Mouse (Mus musculus) heart, adult 9 months (tissue): ENCODE measurements around the gene Sh3yl1.

Source experiments
- DNase-seq, 2 experiments: peaks; one replicate each; pipeline ENCODE4 v3.0.0; 2022; ENCODE audit warnings: low spot score in 2 of 2

Sh3yl1 gene

DNA sequence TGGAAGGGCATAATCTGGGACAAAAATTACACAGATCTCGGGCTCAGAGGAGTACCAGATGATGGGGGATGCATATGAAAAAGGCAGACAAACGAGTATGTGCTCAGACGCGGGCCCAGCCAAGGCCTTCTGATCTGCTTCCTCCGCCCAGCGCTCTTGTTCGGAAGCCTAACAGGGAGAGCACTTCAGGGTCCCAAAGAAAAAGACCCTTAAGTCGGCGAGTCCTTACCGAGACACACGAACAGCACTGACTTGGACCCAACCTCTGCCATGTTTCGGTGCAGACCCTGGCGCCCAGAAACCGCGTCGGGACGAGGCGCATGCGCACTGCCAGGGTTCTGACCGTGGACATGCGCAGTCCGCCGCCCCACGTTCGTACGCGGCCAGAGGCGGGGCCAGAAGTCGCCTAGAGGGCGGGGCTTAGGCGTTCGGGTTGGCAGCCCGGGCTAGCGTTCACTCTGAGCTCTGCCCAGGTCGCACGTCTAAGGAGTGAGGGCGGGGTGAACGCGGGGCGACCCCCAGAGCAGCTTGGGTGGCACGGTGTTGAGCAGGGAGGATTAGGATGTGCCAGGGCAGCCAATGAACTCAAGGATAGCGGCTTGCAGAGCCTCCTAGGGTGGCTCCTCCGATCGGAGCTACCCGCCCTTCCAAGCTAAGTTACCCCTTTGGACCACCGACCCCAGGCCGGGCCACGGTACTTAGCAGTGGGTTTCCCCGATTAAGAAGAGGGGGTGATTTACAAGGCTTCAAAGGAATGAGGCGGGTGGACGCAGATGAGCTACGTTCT, at the start of gene Sh3yl1, which contains the start of gene Acp1:
TSS of gene Sh3yl1 (plus strand) at position 408 of the 787 bp plus-strand sequence.
TSS of gene Acp1 (minus strand) at position 329 of the 787 bp plus-strand sequence.
- peak; percentile 93 to 94 for DNase-seq

DNA sequence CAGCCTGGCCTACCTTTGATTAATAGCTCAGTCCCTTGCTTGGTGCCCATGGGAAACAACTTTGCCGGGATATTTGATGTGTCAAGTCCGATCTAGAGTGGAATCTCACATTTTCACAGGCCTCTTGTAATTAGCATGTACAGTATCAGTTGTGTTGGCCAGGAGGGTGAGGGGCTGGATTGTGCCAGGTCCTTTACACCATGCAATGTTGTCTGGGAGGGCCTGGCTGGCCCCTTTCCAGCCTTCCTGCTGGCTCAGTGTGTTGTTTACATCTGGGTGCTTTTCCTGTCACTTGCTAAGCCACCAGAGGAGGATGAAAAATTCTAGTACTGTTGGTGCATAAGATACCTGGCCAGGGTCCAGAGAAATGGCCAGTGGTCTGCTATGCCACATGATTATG, 47.1 kb upstream of the Sh3yl1 start:
- no peak for DNase-seq

DNA sequence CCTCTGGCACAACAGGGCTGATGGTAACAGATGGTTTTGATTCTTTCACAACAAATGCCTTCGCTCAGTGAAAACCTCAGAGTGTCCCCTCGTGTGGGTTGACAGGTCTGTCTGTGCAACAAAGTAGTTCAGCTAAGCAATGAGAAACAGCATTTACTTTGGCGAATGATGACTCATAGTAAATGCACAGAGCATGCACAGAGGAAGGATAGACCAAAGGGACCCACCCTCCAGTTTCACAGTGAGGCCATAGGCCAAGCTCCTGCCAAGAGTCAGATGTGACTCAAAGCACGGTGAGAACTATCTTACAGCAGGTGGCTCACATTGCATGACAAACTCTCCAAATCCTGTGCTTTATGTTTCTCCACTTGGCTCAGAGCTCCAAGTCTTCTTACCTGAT, 45.7 kb upstream of the Sh3yl1 start:
- DNase-seq: no peak

DNA sequence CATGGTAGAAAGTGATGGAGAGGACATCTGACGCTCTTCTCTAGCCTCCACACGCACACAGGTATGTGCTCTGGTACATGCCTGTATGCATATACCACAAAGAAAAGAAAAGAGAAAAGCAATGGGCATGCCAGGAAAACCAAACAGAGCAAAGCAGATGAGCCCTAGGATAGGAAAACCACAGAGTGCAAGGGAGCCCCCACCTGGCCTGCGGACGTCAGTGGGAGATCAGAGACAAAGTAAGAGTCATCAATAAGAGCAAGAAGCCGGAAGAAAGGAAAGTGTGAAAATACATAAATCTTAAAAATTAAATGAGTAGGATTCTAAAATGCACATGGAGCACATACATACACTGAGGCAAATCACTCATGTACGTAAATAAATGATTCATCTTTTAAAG, 32.0 kb upstream of the Sh3yl1 start:
- no peak for DNase-seq

DNA sequence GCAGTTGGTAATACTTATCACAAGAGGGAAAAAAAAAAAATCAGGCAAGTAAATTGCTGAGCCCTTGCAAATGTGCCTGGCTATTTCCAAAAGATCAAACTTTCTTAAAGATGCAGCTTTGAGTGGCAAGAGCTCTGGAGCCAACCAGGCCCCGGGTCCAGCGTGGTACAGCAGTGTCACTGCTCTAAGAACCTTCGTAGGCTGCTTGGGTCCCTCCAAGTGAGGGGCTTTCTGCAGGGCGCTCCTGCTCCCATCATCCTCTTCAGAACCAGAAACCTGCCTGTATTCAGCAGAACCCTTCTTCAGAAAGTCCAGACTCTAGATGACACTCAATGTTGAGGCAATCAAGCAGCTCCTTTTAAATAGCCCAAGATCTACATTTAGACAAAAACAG, 27.9 kb upstream of the Sh3yl1 start:
- DNase-seq: no peak

DNA sequence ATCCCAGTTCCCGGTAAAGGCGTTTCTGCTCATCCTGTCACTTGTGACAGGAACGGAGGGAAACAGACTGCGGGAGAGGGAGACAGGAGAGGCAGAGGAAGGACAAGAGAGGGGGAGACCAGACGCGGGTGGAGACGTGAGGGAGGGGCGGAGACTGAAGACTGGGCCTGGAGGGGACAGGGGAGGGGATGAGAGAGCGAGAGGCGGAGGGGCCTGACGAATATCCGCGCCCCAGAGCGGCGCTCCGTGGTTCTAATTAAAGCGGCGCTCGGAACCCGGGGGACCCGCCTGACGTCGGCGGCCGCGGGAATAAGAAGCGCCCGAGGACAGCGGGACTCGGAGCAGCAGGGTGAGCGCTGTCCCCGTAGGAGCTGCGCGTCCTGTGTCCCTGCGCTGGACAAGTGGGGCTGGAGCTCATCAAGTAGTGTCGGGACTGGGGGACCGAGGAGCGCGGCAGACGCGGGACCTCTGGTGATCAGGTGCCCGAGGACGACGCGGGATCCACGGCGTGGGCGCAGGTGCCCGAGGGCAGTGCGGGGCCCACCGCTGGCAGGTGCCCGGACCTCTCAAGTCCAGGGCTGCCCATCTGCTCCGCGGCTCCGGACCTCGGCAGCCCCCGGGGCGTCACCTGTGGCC, 27.4 kb upstream of the Sh3yl1 start, which contains the start of gene Alkal2:
TSS of gene Alkal2 (plus strand) at position 337 of the 636 bp plus-strand sequence.
- peak; percentile 16 to 23 for DNase-seq

DNA sequence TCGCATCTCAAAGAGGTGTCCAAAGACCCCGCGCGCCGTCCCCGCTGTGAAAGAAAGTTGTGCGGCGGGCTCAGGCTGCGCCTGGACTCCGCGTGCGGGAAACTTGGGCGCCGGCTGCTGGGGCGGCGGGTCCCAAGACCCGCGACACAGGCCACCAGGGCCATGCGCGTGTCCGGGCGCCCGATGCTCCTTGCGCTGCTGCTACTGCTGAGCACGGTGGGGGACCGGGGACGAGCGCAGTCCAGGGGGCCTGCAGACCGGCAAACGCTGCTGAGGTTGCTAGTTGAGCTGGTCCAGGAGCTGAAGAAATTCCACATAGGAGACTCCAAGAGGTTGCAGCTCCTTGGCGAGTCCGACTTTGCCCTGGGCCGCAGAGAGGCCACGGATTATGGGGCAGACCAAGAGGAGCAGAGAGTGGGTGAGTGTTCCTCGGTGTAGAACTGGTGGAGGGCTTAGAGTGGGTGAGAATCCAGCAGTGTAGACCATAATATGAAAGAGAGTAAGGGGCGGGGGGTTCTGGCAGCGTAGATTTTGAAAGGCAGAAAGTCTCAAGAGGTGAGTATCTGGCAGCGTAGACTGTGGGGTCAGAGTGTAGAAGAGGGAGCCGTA, 26.7 kb upstream of the Sh3yl1 start:
- DNase-seq: no peak

DNA sequence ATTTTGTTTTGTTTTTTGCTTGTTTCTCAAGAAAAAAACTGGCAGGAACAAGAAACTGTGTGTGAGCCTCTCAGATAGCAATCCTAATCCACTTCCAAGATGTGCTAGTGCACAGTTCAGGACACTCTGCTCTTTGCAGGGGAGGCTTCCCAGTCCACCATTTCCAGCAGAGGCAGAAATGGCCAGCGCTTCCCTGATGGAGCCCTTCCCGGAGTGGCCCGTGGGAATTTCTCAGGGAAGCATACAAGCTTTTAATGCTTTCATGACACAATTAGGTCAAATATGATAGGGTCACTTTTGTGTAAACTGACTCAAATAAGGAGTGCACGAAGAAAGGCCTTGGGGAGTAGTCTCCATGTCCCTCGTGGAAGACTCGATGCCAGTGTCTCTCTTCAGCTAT, 25.6 kb upstream of the Sh3yl1 start:
- peak; percentile 35 to 44 for DNase-seq

DNA sequence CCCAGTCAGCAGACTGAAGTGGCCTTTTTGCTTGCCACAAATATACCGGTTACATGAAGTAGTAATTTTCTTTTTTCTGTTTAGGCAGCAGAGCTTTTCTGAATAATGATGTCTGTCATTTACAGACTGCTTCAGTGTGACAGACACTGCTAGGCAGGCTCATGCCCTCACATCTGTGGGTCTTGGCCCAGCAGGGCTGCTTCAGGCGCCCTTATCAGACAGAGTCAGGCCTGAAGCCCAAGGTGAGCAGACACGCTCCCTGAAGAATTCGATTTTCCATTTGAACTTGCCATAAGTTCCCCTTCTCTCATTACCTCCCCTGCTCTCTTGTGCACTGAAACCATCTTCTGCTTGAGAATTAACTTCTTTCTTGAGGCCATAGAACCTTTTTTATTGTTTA, 23.5 kb upstream of the Sh3yl1 start:
- DNase-seq: no peak

DNA sequence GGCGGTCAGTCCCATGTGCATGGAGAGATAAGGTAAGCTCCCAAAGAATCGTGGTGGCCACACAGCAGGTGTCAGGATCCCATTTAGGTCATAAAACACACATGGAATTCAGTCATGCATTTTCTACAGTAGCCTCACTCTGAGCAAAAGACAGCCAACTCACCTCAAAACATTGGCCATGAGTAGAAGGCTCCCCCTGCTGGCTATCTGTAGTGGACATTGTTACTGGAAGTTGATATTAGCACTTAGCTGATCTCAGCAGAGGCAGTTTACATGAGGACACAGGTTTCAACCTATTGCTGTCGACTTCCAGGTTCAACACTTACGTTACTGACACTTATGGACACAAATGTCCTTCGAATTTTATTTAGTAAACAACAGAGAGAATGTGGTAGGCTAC, 21.4 kb upstream of the Sh3yl1 start:
- peak in 1 of 2 experiments; percentile 36 for DNase-seq

DNA sequence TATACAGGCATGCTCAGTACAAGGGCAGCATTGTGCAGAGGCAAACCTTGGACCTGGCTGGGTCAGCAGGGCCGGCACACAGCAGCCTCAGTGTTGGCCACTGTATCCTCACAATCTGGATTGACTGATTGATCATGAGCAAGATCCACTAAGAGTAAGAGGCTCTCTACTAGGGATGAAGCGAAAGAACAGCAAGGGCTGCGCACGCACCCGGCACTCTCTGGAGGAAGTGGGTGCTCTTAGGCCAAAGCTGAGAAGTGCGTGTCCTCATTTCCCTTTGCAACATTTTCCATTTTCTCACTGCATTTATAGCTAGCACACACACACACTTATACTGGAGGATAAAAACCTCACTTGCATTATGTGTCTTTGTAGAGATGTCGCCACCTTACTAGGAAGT, 20.0 kb upstream of the Sh3yl1 start:
- DNase-seq: no peak

DNA sequence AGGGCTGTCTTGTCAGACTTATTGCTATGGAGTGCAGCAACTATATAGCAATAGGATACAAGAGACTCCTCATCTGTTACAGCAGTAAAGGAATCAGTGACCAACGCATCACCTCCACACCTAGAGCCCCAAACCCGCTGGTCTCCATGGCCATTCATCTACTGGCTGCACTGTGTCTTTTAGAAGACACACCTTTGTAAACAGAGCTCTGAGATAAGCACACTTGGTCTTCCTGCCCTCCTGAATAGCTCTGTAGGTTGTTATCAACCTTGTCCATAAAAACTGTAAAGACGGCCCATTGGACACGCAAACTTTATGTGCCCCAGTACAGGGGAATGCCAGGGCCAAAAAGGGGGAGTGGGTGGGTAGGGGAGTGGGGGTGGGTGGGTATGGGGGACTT, 14.4 kb upstream of the Sh3yl1 start:
- DNase-seq: no peak

DNA sequence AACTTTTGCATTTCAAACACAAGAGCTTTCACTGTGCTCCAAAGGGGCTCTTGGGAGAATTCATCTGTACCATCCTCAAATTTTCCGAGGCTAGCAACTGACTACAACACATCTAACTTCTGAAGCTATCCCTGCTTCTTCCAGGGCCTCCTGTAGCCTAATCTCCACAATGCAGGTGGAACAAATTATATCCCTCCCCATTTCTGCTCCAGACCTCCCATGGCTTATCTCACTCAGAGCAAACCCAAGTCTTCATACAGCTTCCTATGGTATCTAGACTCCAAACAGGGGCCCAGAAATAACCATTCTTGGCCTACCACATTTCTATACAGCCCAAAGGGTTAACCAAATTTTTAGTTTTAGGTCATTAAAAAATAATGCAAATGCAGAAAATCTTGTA, 2.8 kb upstream of the Sh3yl1 start:
- DNase-seq: no peak

DNA sequence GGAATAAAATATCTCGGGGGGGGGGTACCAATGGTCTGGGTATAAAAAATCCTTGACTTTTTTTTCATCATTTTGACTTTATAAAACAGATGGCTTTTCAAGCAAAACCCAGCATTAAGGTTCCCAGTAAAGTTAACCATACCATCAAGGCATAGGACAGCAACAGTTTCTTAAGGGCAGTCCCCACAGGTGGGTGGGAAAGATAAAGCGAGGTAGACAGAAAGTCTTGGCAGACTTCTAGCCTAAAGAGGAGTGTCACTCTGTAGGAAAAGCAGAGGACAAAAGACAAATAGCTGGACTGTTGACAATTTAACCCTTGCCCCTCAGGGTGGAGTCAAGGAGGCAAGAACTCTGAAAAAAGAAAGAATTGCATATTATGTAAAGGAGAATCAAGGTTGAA, 1.6 kb upstream of the Sh3yl1 start:
- DNase-seq: no peak

DNA sequence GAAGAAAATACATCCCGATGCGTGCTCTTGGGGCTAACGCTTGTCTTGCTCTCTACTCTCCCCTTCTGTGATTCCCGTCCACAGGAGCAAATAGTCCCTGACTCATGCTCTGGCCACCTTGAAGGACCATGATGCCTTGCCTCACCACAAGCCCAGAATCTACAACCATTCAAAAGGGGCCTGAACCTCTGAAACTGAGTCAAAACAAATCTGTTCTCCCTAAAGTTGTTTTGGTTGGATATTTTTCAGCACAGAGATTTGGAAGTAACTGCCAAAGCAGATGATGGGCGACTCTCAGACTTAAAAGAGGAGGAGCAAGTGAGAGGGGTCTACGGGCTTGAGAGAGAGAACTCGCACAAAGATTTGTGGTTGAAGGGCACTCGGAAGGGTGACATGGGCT, 608 bp upstream of the Sh3yl1 start:
- DNase-seq: no peak

DNA sequence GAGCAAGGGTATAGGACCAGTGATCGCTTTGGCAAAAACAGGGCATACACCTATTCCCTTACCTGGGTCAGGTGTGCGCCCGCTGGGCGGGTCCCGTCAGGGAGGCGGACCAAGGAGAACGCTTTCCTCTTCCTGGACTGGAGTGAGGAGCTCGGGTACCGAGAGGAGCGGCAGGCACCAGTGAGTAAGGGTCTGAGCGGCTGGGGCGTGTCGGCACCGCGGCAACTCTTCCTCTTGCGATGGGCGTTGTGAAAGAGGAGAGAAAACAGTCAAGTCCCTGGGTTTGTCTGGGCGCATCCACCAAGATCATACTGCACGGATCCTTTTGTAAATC, 547 bp downstream of the Sh3yl1 start:
- peak in 1 of 2 experiments; percentile 27 for DNase-seq

DNA sequence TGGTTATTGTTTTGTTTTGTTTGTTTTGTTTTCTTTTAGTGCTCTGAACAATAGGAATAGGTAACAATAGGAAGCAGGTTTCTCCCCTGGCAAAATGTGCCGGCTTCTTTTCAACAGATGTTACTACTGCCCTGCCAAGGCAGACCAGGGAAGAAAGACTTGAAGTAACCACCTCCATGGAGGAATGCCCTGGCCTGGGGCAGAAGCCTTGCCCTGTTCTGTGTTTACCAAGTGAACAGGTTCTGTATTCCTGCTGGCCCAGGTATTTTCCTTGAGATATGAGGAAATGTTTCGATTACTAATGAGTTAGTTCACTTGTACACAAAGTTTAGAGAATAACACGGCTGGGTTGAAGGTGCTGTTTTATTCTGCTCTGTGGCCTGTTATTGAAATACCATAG, 1.4 kb downstream of the Sh3yl1 start:
- no peak for DNase-seq

DNA sequence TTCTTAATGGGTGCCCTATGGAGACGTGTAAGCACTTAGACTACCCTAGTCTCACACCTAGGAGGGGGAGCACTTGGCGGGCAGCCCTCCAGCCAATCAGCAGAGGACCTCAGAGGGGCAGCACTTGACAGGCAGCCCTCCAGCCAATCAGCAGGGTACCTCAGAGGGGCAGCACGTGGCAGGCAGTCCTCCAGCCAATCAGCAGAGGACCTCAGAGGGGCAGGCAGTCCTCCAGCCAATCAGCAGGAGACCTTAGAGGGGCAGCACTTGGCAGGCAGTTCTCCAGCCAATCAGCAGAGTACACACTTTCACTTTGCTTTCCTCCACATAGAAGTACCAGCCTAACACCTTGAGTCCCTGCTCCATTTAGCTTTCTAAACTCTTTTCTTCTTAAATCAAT, 10.9 kb downstream of the Sh3yl1 start:
- no peak for DNase-seq

DNA sequence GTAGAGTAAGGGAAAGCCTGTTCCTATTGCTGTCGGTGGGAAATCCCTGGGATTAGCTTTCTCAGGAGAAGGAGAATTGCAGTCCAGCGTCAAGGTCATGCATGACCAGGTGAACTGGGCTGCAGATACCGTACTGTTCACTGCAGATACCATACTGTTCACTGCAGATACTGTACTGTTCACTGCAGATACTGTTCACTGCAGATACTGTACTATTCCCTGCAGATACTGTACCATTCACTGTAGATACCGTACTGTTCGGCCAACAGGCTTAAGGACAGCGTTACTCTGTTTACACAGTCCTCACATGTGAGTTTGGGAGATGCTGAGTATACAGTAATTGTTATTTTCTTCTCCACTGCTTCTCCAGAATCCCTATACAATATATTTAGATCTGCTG, 16.7 kb downstream of the Sh3yl1 start:
- no peak for DNase-seq

DNA sequence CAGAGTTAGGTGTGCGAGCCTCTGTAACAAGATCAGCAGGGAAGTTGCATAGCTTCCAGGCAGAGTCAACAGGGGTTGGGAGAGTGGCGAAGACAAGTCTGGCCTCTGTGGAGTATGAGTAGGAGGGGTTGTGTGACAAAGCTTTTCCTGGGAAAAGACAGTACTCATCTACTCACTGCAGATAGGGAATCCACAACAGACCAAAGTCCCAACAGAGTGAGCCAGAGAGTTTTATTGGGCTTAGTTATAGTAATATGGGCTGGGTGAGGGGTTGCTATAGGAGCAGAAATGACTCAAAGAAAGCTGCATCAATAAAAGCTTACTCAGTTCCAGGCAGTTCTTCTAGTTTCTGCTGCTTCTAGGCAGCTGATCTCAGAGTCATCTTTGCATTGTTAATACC, 21.8 kb downstream of the Sh3yl1 start:
- DNase-seq: no peak

DNA sequence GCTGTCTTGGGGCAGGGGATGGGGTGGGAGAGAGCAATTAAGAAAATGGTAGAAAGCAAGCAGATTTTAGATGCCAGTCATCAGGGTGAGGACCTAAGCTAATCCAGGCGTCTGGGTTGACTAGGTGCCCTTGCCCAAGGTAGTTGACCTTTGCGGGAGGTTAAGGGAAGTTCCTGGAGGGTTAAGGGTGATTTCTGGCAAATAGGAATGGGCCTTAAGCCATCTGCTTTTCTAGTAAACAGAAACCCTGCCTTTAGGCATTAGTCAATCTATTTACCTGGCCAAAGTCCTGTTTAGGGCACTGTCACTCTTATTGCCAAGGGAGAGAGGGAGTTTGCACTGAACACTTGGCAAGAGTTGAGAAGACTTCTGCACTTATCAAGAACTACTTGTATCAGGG, 25.4 kb downstream of the Sh3yl1 start:
- DNase-seq: no peak

DNA sequence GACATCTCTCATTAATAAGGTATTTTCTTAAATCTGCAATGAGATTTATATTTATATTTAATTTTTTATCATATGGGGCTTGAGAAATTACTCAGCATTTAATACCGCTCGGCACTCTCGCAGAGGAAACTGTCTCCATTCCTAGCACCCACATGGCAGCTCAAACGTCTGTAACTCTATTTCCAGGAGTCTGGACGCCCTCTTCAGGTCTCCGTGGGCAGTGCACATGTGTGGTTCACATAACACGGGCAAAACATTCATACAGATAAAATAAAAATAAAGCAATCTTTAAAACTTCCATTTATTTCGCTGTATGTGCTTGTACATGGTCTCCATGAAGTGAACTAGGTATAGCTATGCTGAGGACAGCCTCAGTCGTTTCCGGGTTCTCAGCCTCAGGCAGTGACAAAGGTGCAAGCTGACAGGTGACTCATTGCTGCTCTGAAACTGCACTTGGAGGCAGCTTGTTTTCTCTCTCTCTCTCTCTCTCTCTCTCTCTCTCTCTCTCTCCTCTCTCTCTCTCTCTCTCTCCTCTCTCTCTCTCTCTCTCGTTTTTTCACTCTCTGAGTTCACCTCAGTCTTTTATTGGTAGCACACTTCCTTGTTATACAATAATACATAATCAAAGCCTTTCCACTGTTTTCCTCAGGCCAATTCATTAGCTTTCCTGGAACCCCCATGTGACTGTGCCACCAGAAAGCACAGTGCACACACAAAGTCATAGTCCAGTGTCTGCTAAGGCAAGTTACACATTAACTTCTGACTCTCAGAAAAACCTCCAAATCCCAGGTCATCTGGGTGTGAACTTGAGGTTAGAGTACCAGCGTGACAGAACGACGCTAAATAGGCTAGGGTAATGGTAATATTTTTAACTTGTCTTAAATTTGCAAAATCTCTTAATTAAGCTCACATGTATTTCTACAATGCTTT, 31.9 kb downstream of the Sh3yl1 start:
- no peak for DNase-seq
